Mouse (Mus musculus) bone marrow macrophage, adult 2 months (primary cell): Measurements from ENCODE around the gene Pak6.

Source experiments
- CTCF ChIP-seq: IDR thresholded peaks from 2 replicates; pipeline ENCODE4 v1.5.1; 2012; ENCODE audit warnings: low read depth, mild to moderate bottlenecking, low read length, moderate library complexity
- POLR2A ChIP-seq: IDR thresholded peaks from 2 replicates; pipeline ENCODE4 v1.6.1; 2012; ENCODE audit warnings: mild to moderate bottlenecking, low read depth, low read length, borderline replicate concordance

- TF ChIP-seq POLR2A (no peak), CTCF (no peak)
Measured at GRCm38 (mm10) chr2:118679577-118679976, 16.5 kb downstream of the Pak6 start.
